21 mouse cellular contexts compared by ENCODE assay signal in genomic region chr4:63489676-63490075, GRCm38 (mm10). TPM values are rescaled to one million over a fixed set of nuclear protein-coding genes. Genes with fewer than 3 reads are reported as not detected.
DNase-seq lines count a peak whose midpoint lies in the region; ATAC-seq and TF ChIP-seq lines count a peak whose summit lies in the region.
"Had no signal": no experiment of that assay in that cellular context is flagged by ENCODE, and none has a peak within 500 bp of the region (broad histone marks: within the 10 kb centered on the region; RNA-seq: fewer than 3 reads in every experiment).

No protein-coding gene starts in this region.

- H3K4me1 ChIP-seq in midbrain, embryonic 11.5 days (ENCODE audit: control insufficient read depth, insufficient read depth, low read length) = peaks cover 56% of the 10 kb centered on the region
- 0 out of 2 replicates have a peak, but pooled peaks cover 2% of the 10 kb centered on the region for H3K4me1 ChIP-seq in midbrain, postnatal 0 days (ENCODE audit: insufficient read depth, low read length)
- H3K4me1 ChIP-seq: liver, embryonic 15.5 days had no signal

- no peak for TF ChIP-seq CTCF in midbrain, postnatal 0 days (IDR thresholded peaks at IDR 0.05)

- H3K27ac ChIP-seq in midbrain, embryonic 11.5 days (ENCODE audit: low read depth, low read length) = peak overlapping the region; percentile 72
- H3K27ac ChIP-seq in midbrain, postnatal 0 days (ENCODE audit: low read depth, low read length) = no peak overlapping the region
- H3K27ac ChIP-seq: embryonic facial prominence, embryonic 13.5 days; forebrain, embryonic 10.5 days; hindbrain, postnatal 0 days; intestine, embryonic 15.5 days; liver, embryonic 15.5 days; neural tube, embryonic 13.5 days had no signal

- peak; percentile 26 for DNase-seq in CD4-positive, CD25-positive, alpha-beta regulatory T cell, adult 2 months (ENCODE audit: low read depth, low spot score)
- no peak for DNase-seq in midbrain, embryonic 11.5 days (ENCODE audit: low spot score, missing footprints)
- DNase-seq in midbrain, postnatal 0 days (ENCODE audit: low spot score) = no peak
- DNase-seq in thymus, postnatal 0 days (ENCODE audit: low spot score) = peak; percentile 76
- DNase-seq in thymus, postnatal 4 days = peak; percentile 76
- no peak for DNase-seq in adrenal gland, adult 18-20 months (ENCODE audit: low spot score in 2 of 2)
- DNase-seq in cerebellum, postnatal 14 days = no peak
- DNase-seq: adrenal gland, adult 8-10 months; cerebellum, adult 11 months; cerebellum, adult 9-10 months; gastrocnemius, postnatal 14 days; kidney, adult 2 months; kidney, postnatal 36 days; lung, embryonic 14.5 days had no signal

- WGBS in midbrain, embryonic 11.5 days = 27% methylated on average over 10 of the region's 10 CpGs
- 27% methylated on average over 10 of the region's 10 CpGs for WGBS in midbrain, postnatal 0 days

- H3K4me2 ChIP-seq in midbrain, embryonic 11.5 days = peak overlapping the region; percentile 20; the same call in 1 of the 2 replicates
- no peak overlapping the region for H3K4me2 ChIP-seq in midbrain, postnatal 0 days (ENCODE audit: low read depth, low read length, poor library complexity, severe bottlenecking)
- H3K4me2 ChIP-seq: embryonic facial prominence, embryonic 13.5 days; intestine, embryonic 15.5 days; liver, embryonic 15.5 days; lung, embryonic 14.5 days; neural tube, embryonic 13.5 days had no signal

- no peaks in the 10 kb centered on the region for H3K27me3 ChIP-seq in midbrain, embryonic 11.5 days (ENCODE audit: control insufficient read depth, insufficient read depth, low read length)
- H3K27me3 ChIP-seq in midbrain, postnatal 0 days (ENCODE audit: insufficient read depth, low read length) = no peaks in the 10 kb centered on the region

- no peak overlapping the region for H3K9ac ChIP-seq in midbrain, embryonic 11.5 days (ENCODE audit: low read length)
- H3K9ac ChIP-seq in midbrain, postnatal 0 days (replicated peaks; ENCODE audit: low read length, poor library complexity, severe bottlenecking) = no peak overlapping the region
- H3K9ac ChIP-seq: embryonic facial prominence, embryonic 13.5 days; intestine, embryonic 15.5 days; liver, embryonic 15.5 days; lung, embryonic 14.5 days; neural tube, embryonic 13.5 days had no signal

- no peak for ATAC-seq in CD4-positive, CD25-positive, alpha-beta regulatory T cell, adult 4 months
- ATAC-seq in midbrain, embryonic 11.5 days (ENCODE audit: low FRiP score) = no peak
- no peak for ATAC-seq in midbrain, postnatal 0 days (ENCODE audit: low FRiP score)
- ATAC-seq: hindbrain, postnatal 0 days; intestine, embryonic 15.5 days had no signal

- no peak overlapping the region for H3K4me3 ChIP-seq in midbrain, embryonic 11.5 days (ENCODE audit: low read depth, low read length)
- no peak overlapping the region for H3K4me3 ChIP-seq in midbrain, postnatal 0 days (ENCODE audit: low read depth, low read length)
- H3K4me3 ChIP-seq: embryonic facial prominence, embryonic 13.5 days; forebrain, embryonic 10.5 days; intestine, embryonic 15.5 days; liver, embryonic 15.5 days; neural tube, embryonic 13.5 days had no signal

- no peaks in the 10 kb centered on the region for H3K9me3 ChIP-seq in midbrain, embryonic 11.5 days (ENCODE audit: control insufficient read depth, low read length)
- H3K9me3 ChIP-seq in midbrain, postnatal 0 days (ENCODE audit: low read length) = no peaks in the 10 kb centered on the region
- H3K9me3 ChIP-seq: embryonic facial prominence, embryonic 13.5 days; forebrain, embryonic 10.5 days; intestine, embryonic 15.5 days; liver, embryonic 15.5 days; neural tube, embryonic 13.5 days had no signal

- no peaks in the 10 kb centered on the region for H3K36me3 ChIP-seq in midbrain, embryonic 11.5 days (ENCODE audit: control insufficient read depth, insufficient read depth, low read length)
- H3K36me3 ChIP-seq in midbrain, postnatal 0 days (ENCODE audit: insufficient read depth, low read length) = no peaks in the 10 kb centered on the region
- H3K36me3 ChIP-seq: embryonic facial prominence, embryonic 13.5 days; intestine, embryonic 15.5 days; liver, embryonic 15.5 days; neural tube, embryonic 13.5 days had no signal

RNA-seq across cellular contexts. Expression of gene Whrn, which starts 6.1 kb away (rescaled TPM):
- polyA plus RNA-seq in CD4-positive, CD25-positive, alpha-beta regulatory T cell, adult 4 months (2017; shearing (Covaris generic)) = 1 to 10 TPM; 3.4 to 4.0 TPM
- 7.5 and 9.1 TPM in 2 replicates for polyA plus RNA-seq in midbrain, embryonic 11.5 days (2014; fragmentation: Nextera tagmentation; extraction: Ambion mirVana)
- 14.5 and 20.1 TPM in 2 replicates for total RNA-seq in midbrain, postnatal 0 days (2014; rRNA removed)
- 2.4 and 3.5 TPM in 2 replicates for polyA plus RNA-seq in midbrain, postnatal 0 days (2015; fragmentation: Nextera tagmentation; extraction: Ambion mirVana)
- 12.0 and 17.1 TPM in 2 replicates for polyA plus RNA-seq in thymus, postnatal 0 days (2015; fragmentation: Nextera tagmentation; extraction: Ambion mirVana)
- total RNA-seq in adrenal gland, adult 18-20 months (2021) = 10 to 100 TPM; 41.4 to 59.6 TPM

RNA-seq across cellular contexts. Expression of gene Atp6v1g1, which starts 54.9 kb away (rescaled TPM):
- 100 to 1,000 TPM; 198 to 222 TPM for polyA plus RNA-seq in CD4-positive, CD25-positive, alpha-beta regulatory T cell, adult 4 months (2017; shearing (Covaris generic))
- 386 and 408 TPM in 2 replicates for polyA plus RNA-seq in midbrain, embryonic 11.5 days (2014; fragmentation: Nextera tagmentation; extraction: Ambion mirVana)
- total RNA-seq in midbrain, postnatal 0 days (2014; rRNA removed) = 142 and 202 TPM in 2 replicates
- 356 and 357 TPM in 2 replicates for polyA plus RNA-seq in midbrain, postnatal 0 days (2015; fragmentation: Nextera tagmentation; extraction: Ambion mirVana)
- 373 and 381 TPM in 2 replicates for polyA plus RNA-seq in thymus, postnatal 0 days (2015; fragmentation: Nextera tagmentation; extraction: Ambion mirVana)
- total RNA-seq in adrenal gland, adult 18-20 months (2021) = 100 to 1,000 TPM; 182 to 188 TPM

Comparison
In these comparisons a context has a peak if more than half of its experiments do, and no peak if none do; other contexts are left out.
1. DNase-seq: peak in CD4-positive, CD25-positive, alpha-beta regulatory T cell, adult 2 months (single experiment), thymus, postnatal 0 days (single experiment) and thymus, postnatal 4 days (single experiment); none in midbrain, embryonic 11.5 days (single experiment), midbrain, postnatal 0 days (single experiment), adrenal gland, adult 18-20 months (0 of 2) and cerebellum, postnatal 14 days (0 of 2).